In genomic region chr6:147086594-147087225, GRCm38 (mm10) we compare ENCODE assay signal across 8 mouse cellular contexts. TPM values are rescaled to one million over a fixed set of nuclear protein-coding genes. Genes with fewer than 3 reads are reported as not detected.
A peak's percentile ranks its signal among the peaks of the same experiment; 100 is the strongest.
DNase-seq lines count a peak whose midpoint lies in the region; ATAC-seq lines count a peak whose summit lies in the region.

Mansc4 (minus strand) TSS chr6:147087032.

- 4% methylated on average over 20 of the region's 20 CpGs for WGBS in forebrain, embryonic 11.5 days
- WGBS in hindbrain, embryonic 11.5 days: 5% methylated on average over 20 of the region's 20 CpGs
- 4% methylated on average over 20 of the region's 20 CpGs for WGBS in limb, embryonic 12.5 days
- WGBS in neural tube, embryonic 14.5 days: 9% methylated on average over 20 of the region's 20 CpGs

- H3K4me1 ChIP-seq in forebrain, embryonic 11.5 days (replicated peaks; ENCODE audit: control insufficient read depth, insufficient read depth, low read length): 0 out of 2 replicates have a peak, but pooled peaks cover 9% of the 10 kb centered on the region
- H3K4me1 ChIP-seq in hindbrain, embryonic 11.5 days (replicated peaks; ENCODE audit: control insufficient read depth, insufficient read depth, low read length): 0 out of 2 replicates have a peak, but pooled peaks cover 3% of the 10 kb centered on the region
- peaks cover 19% of the 10 kb centered on the region for H3K4me1 ChIP-seq in limb, embryonic 12.5 days (replicated peaks)
- no peaks in the 10 kb centered on the region for H3K4me1 ChIP-seq in neural tube, embryonic 14.5 days (ENCODE audit: control insufficient read depth, insufficient read depth, low read length)

- no peaks in the 10 kb centered on the region; the same call in none of the 2 replicates for H3K27me3 ChIP-seq in forebrain, embryonic 11.5 days (ENCODE audit: control insufficient read depth, insufficient read depth, low read length)
- no peaks in the 10 kb centered on the region for H3K27me3 ChIP-seq in hindbrain, embryonic 11.5 days (ENCODE audit: control insufficient read depth, insufficient read depth, low read length)
- peaks cover 7% of the 10 kb centered on the region; the same call in 1 of the 2 replicates for H3K27me3 ChIP-seq in limb, embryonic 12.5 days
- H3K27me3 ChIP-seq in neural tube, embryonic 14.5 days (ENCODE audit: control insufficient read depth, insufficient read depth, low read length): no peaks in the 10 kb centered on the region

- H3K9me3 ChIP-seq in forebrain, embryonic 11.5 days (ENCODE audit: control insufficient read depth, low read length): no peaks in the 10 kb centered on the region
- no peaks in the 10 kb centered on the region for H3K9me3 ChIP-seq in hindbrain, embryonic 11.5 days (ENCODE audit: control insufficient read depth, low read length)
- no peaks in the 10 kb centered on the region for H3K9me3 ChIP-seq in limb, embryonic 12.5 days
- H3K9me3 ChIP-seq in neural tube, embryonic 14.5 days (ENCODE audit: control insufficient read depth, low read length): no peaks in the 10 kb centered on the region

- no peak for ATAC-seq in forebrain, embryonic 11.5 days (replicated peaks; ENCODE audit: low FRiP score)
- 0 out of 2 replicates have a peak, but pooled peaks have one; percentile 13 for ATAC-seq in hindbrain, embryonic 11.5 days (ENCODE audit: low FRiP score)
- peak; percentile 41 for ATAC-seq in limb, embryonic 12.5 days (ENCODE audit: insufficient number of reproducible peaks, insufficient read depth, low FRiP score, low TSS enrichment, low read depth)
- ATAC-seq in neural tube, embryonic 14.5 days (ENCODE audit: low read depth): no peak

- H3K4me3 ChIP-seq in forebrain, embryonic 11.5 days (ENCODE audit: low read depth, low read length): peak within 1 kb of the TSS; percentile 18; the same call in 1 of the 2 replicates
- H3K4me3 ChIP-seq in hindbrain, embryonic 11.5 days (ENCODE audit: low read depth, low read length): peak within 1 kb of the TSS; percentile 19
- peak within 1 kb of the TSS; percentile 36 for H3K4me3 ChIP-seq in limb, embryonic 12.5 days (replicated peaks)
- H3K4me3 ChIP-seq in neural tube, embryonic 14.5 days (ENCODE audit: low read depth, low read length): peak within 1 kb of the TSS; percentile 10; the same call in 1 of the 2 replicates

- DNase-seq in adrenal gland, postnatal 14 days: peak; percentile 50
- DNase-seq in adrenal gland, adult 8-10 months: no peak
- peak; percentile 67 for DNase-seq in forebrain, embryonic 11.5 days (ENCODE audit: low spot score)
- DNase-seq in hindbrain, embryonic 11.5 days (ENCODE audit: low spot score): peak; percentile 48
- DNase-seq in B cell, adult 2 months: no peak
- no peak for DNase-seq in spleen, postnatal 10 days (ENCODE audit: low spot score in 2 of 2)

- H3K9ac ChIP-seq in forebrain, embryonic 11.5 days (ENCODE audit: low read length): peak within 1 kb of the TSS; percentile 57
- peak within 1 kb of the TSS; percentile 63 for H3K9ac ChIP-seq in hindbrain, embryonic 11.5 days (ENCODE audit: low read depth, low read length)
- H3K9ac ChIP-seq in limb, embryonic 12.5 days (replicated peaks): peak within 1 kb of the TSS; percentile 51
- H3K9ac ChIP-seq in neural tube, embryonic 14.5 days (replicated peaks; ENCODE audit: low read depth, low read length): peak within 1 kb of the TSS; percentile 44; the same call in 1 of the 2 replicates

- no peak within 1 kb of the TSS for H3K27ac ChIP-seq in forebrain, embryonic 11.5 days (ENCODE audit: low read depth, low read length)
- no peak within 1 kb of the TSS for H3K27ac ChIP-seq in hindbrain, embryonic 11.5 days (ENCODE audit: low read depth, low read length)
- peak within 1 kb of the TSS; percentile 76 for H3K27ac ChIP-seq in limb, embryonic 12.5 days
- H3K27ac ChIP-seq in neural tube, embryonic 14.5 days (ENCODE audit: low read depth, low read length): no peak within 1 kb of the TSS

- H3K4me2 ChIP-seq in forebrain, embryonic 11.5 days (ENCODE audit: low read depth, low read length, severe bottlenecking): peak within 1 kb of the TSS; percentile 49
- H3K4me2 ChIP-seq in hindbrain, embryonic 11.5 days (replicated peaks; ENCODE audit: low read depth, low read length): peak within 1 kb of the TSS; percentile 54
- H3K4me2 ChIP-seq in limb, embryonic 12.5 days: peak within 1 kb of the TSS; percentile 64
- H3K4me2 ChIP-seq in neural tube, embryonic 14.5 days (ENCODE audit: low read depth, low read length): peak within 1 kb of the TSS; percentile 52

- no peaks in the 10 kb centered on the region for H3K36me3 ChIP-seq in forebrain, embryonic 11.5 days (ENCODE audit: control insufficient read depth, insufficient read depth, low read length)
- H3K36me3 ChIP-seq in hindbrain, embryonic 11.5 days (ENCODE audit: control insufficient read depth, insufficient read depth, low read length): no peaks in the 10 kb centered on the region
- H3K36me3 ChIP-seq in limb, embryonic 12.5 days: no peaks in the 10 kb centered on the region
- no peaks in the 10 kb centered on the region for H3K36me3 ChIP-seq in neural tube, embryonic 14.5 days (ENCODE audit: control insufficient read depth, insufficient read depth, low read length)

RNA-seq across cellular contexts. Expression of gene Mansc4, which starts in this region (rescaled TPM):
- total RNA-seq in adrenal gland, postnatal 14 days (2021): 0.52 TPM in 1 of 2 replicates, not detected in the other
- under 1 TPM in 2 of 4 experiments, not detected in 2; 0.35 to 0.80 TPM for total RNA-seq in adrenal gland, adult 8-10 months (2022)
- 0.72 and 1.1 TPM in 2 replicates for polyA plus RNA-seq in forebrain, embryonic 11.5 days (2014; fragmentation: Nextera tagmentation; extraction: Ambion mirVana)
- polyA plus RNA-seq in hindbrain, embryonic 11.5 days (2014; fragmentation: Nextera tagmentation; extraction: Ambion mirVana): 0.92 and 0.96 TPM in 2 replicates
- polyA plus RNA-seq in limb, embryonic 12.5 days (2016; fragmentation: Nextera tagmentation; extraction: Ambion mirVana): 2.5 and 2.6 TPM in 2 replicates
- 0.66 and 1.1 TPM in 2 replicates for polyA plus RNA-seq in neural tube, embryonic 14.5 days (2014; fragmentation: Nextera tagmentation; extraction: Ambion mirVana)

Comparison
In these comparisons a context has a peak if more than half of its experiments do, and no peak if none do; other contexts are left out.
1. Peak in DNase-seq in adrenal gland, postnatal 14 days; RNA of the gene not detected or under 1 TPM.
2. Peak in DNase-seq, ATAC-seq, H3K4me3 ChIP-seq, H3K9ac ChIP-seq and H3K4me2 ChIP-seq in hindbrain, embryonic 11.5 days; RNA of the gene not detected or under 1 TPM.